Mouse (Mus musculus) limb, embryonic 13.5 days (tissue): ENCODE results near the gene Zfp949. TPM values are rescaled to one million over a fixed set of nuclear protein-coding genes. Genes with fewer than 3 reads are reported as not detected.

ENCODE experiments used
- polyA plus RNA-seq: library from polyadenylated mRNA; unstranded; fragments of >200 nt; fragmentation: Nextera tagmentation; extraction: Ambion mirVana; gene quantifications from 2 replicates; pipeline ENCODE4 v1.2.1, GENCODE M21; 2015

The Zfp949 gene
- polyA plus RNA-seq, 1 experiment from 2014 or later, result 15.5 TPM

Other genes with a start within 250 kb of the Zfp949 start
- 10.4 and 13.2 TPM in 2 replicates for gene Nt5e, start 220.8 kb upstream of the Zfp949 start, polyA plus RNA-seq
- 21.9 and 22.8 TPM in 2 replicates for gene Snx14, start 109.1 kb upstream of the Zfp949 start, polyA plus RNA-seq
- gene Gm20537, start 91.4 kb upstream of the Zfp949 start, polyA plus RNA-seq, result 0.41 and 0.94 TPM in 2 replicates
- gene Syncrip, start 65.4 kb upstream of the Zfp949 start, polyA plus RNA-seq, result 114 TPM in 2 replicates
- gene Trim43a, start 32.9 kb downstream of the Zfp949 start, polyA plus RNA-seq, result 0.19 and 0.20 TPM in 2 replicates
- gene Mthfsl, start 172.3 kb downstream of the Zfp949 start, polyA plus RNA-seq, result 42.9 and 45.4 TPM in 2 replicates
- 0.27 TPM in 1 of 2 replicates, not detected in the other for gene Bcl2a1d, start 183.9 kb downstream of the Zfp949 start, polyA plus RNA-seq